19 mouse cellular contexts compared by ENCODE assay signal in the genomic region with DNA sequence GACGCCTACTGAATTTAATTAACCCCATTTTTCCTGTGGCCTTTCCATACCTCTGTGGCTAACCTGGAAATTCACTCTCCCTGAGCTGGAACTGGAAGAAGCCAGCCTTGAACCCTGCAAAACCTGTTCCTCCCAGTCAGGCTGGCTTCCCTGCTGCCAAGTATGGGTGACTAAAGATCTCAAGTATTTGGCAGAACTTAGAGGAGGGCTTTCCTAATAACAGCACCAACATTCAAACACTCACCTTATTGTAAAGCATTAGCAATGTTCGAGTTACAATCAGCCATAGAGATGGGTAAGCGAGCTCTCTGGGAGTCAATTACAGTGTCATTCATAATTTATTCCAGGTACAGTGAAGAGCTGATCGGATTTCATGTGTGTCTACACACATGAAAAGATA.
DNase-seq lines count a peak whose midpoint lies in the region; ATAC-seq and TF ChIP-seq lines count a peak whose summit lies in the region.
"Had no signal": no experiment of that assay in that cellular context is flagged by ENCODE, and none has a peak within 500 bp of the region (broad histone marks: within the 10 kb centered on the region; RNA-seq: fewer than 3 reads in every experiment).

No protein-coding gene starts in this region.

- peak; percentile 44 for DNase-seq in embryonic facial prominence, embryonic 14.5 days (ENCODE audit: low spot score)
- no peak for DNase-seq in embryonic facial prominence, embryonic 10.5 days (ENCODE audit: low spot score)
- DNase-seq in 3T3-L1 (ENCODE audit: low read depth, low spot score), result peak; percentile 3
- peak; percentile 39 for DNase-seq in kidney, postnatal 14 days
- peak; percentile 57 for DNase-seq in lung, postnatal 0 days (ENCODE audit: low spot score)
- DNase-seq in gastrocnemius, postnatal 4 days (ENCODE audit: low spot score in 2 of 2), result no peak
- DNase-seq in gastrocnemius, postnatal 36 days, result no peak
- DNase-seq in cerebellum, adult 9-10 months, result no peak
- DNase-seq: cerebellum, postnatal 14 days; embryo, embryonic 11 days; right cerebral cortex, postnatal 4 days; thymus, adult 2 months had no signal

- H3K27ac ChIP-seq in embryonic facial prominence, embryonic 14.5 days (replicated peaks; ENCODE audit: low read depth, low read length), result no peak overlapping the region
- no peak overlapping the region for H3K27ac ChIP-seq in embryonic facial prominence, embryonic 10.5 days (replicated peaks)
- H3K27ac ChIP-seq in lung, postnatal 0 days (ENCODE audit: low read length), result no peak overlapping the region
- H3K27ac ChIP-seq: forebrain, embryonic 12.5 days; hindbrain, embryonic 14.5 days; intestine, embryonic 15.5 days had no signal

- 46% methylated on average over 4 of the region's 4 CpGs for WGBS in embryonic facial prominence, embryonic 14.5 days
- 71% methylated on average over 4 of the region's 4 CpGs for WGBS in embryonic facial prominence, embryonic 10.5 days
- WGBS in lung, postnatal 0 days, result 40% methylated on average over 4 of the region's 4 CpGs

- no peak for TF ChIP-seq EP300 in lung, postnatal 0 days (IDR thresholded peaks at IDR 0.05)

- H3K4me2 ChIP-seq in embryonic facial prominence, embryonic 14.5 days (ENCODE audit: low read depth, low read length), result no peak overlapping the region
- no peak overlapping the region for H3K4me2 ChIP-seq in lung, postnatal 0 days (replicated peaks; ENCODE audit: low read depth, low read length)
- H3K4me2 ChIP-seq: forebrain, embryonic 12.5 days; hindbrain, embryonic 14.5 days; intestine, embryonic 15.5 days; liver, embryonic 11.5 days had no signal

- H3K4me3 ChIP-seq in embryonic facial prominence, embryonic 14.5 days (ENCODE audit: low read depth, low read length), result no peak overlapping the region
- no peak overlapping the region for H3K4me3 ChIP-seq in embryonic facial prominence, embryonic 10.5 days
- H3K4me3 ChIP-seq in lung, postnatal 0 days (ENCODE audit: low read depth, low read length), result no peak overlapping the region
- H3K4me3 ChIP-seq: forebrain, embryonic 12.5 days; heart, embryonic 13.5 days; intestine, embryonic 15.5 days had no signal

- no peaks in the 10 kb centered on the region for H3K9me3 ChIP-seq in embryonic facial prominence, embryonic 14.5 days (ENCODE audit: control insufficient read depth, low read length)
- H3K9me3 ChIP-seq in embryonic facial prominence, embryonic 10.5 days, result no peaks in the 10 kb centered on the region
- no peaks in the 10 kb centered on the region for H3K9me3 ChIP-seq in lung, postnatal 0 days (ENCODE audit: low read length)
- H3K9me3 ChIP-seq: forebrain, embryonic 12.5 days; heart, embryonic 13.5 days; intestine, embryonic 15.5 days had no signal

- peak; percentile 61; the same call in 1 of the 2 replicates for ATAC-seq in embryonic facial prominence, embryonic 14.5 days (ENCODE audit: low read depth)
- peak; percentile 55; the same call in 1 of the 2 replicates for ATAC-seq in lung, postnatal 0 days
- ATAC-seq: activated CD4-positive, CD25-positive, alpha-beta regulatory T cell, adult 4 months; CD4-positive, CD25-positive, alpha-beta regulatory T cell, adult 4 months; intestine, embryonic 15.5 days had no signal

- H3K4me1 ChIP-seq in embryonic facial prominence, embryonic 14.5 days (ENCODE audit: control insufficient read depth, insufficient read depth, low read length), result peaks cover 9% of the 10 kb centered on the region; the same call in 1 of the 2 replicates
- peaks cover 32% of the 10 kb centered on the region for H3K4me1 ChIP-seq in embryonic facial prominence, embryonic 10.5 days
- H3K4me1 ChIP-seq in lung, postnatal 0 days (ENCODE audit: insufficient read depth, low read depth, low read length), result 0 out of 2 replicates have a peak, but pooled peaks cover 4% of the 10 kb centered on the region

- no peaks in the 10 kb centered on the region for H3K27me3 ChIP-seq in embryonic facial prominence, embryonic 14.5 days (replicated peaks; ENCODE audit: control insufficient read depth, insufficient read depth, low read length)
- H3K27me3 ChIP-seq in embryonic facial prominence, embryonic 10.5 days (replicated peaks; ENCODE audit: low read depth, poor library complexity, severe bottlenecking), result no peaks in the 10 kb centered on the region
- no peaks in the 10 kb centered on the region for H3K27me3 ChIP-seq in lung, postnatal 0 days (replicated peaks; ENCODE audit: insufficient read depth, low read length)
- H3K27me3 ChIP-seq: forebrain, embryonic 12.5 days; heart, embryonic 13.5 days; intestine, embryonic 15.5 days had no signal

- no peak for TF ChIP-seq CTCF in lung, postnatal 0 days (IDR thresholded peaks at IDR 0.05)

- H3K36me3 ChIP-seq in embryonic facial prominence, embryonic 14.5 days (ENCODE audit: control insufficient read depth, insufficient read depth, low read length), result no peaks in the 10 kb centered on the region
- no peaks in the 10 kb centered on the region for H3K36me3 ChIP-seq in embryonic facial prominence, embryonic 10.5 days (replicated peaks)
- no peaks in the 10 kb centered on the region for H3K36me3 ChIP-seq in lung, postnatal 0 days (ENCODE audit: insufficient read depth, low read length)
- H3K36me3 ChIP-seq: forebrain, embryonic 12.5 days; heart, embryonic 13.5 days; intestine, embryonic 15.5 days had no signal

- intact Hi-C loops in gastrocnemius, postnatal 36 days (cut with DNase I), result no loop called here

- no peak overlapping the region for H3K9ac ChIP-seq in embryonic facial prominence, embryonic 14.5 days (ENCODE audit: low read depth, low read length)
- no peak overlapping the region for H3K9ac ChIP-seq in lung, postnatal 0 days (replicated peaks; ENCODE audit: low read depth)
- H3K9ac ChIP-seq: forebrain, embryonic 12.5 days; heart, embryonic 13.5 days; hindbrain, embryonic 14.5 days; intestine, embryonic 15.5 days had no signal

Comparison
In these comparisons a context has a peak if more than half of its experiments do, and no peak if none do; other contexts are left out.
1. DNase-seq: peak in embryonic facial prominence, embryonic 14.5 days (single experiment), 3T3-L1 (single experiment), kidney, postnatal 14 days (single experiment) and lung, postnatal 0 days (single experiment); none in embryonic facial prominence, embryonic 10.5 days (single experiment), gastrocnemius, postnatal 4 days (0 of 2), gastrocnemius, postnatal 36 days (0 of 2) and cerebellum, adult 9-10 months (single experiment).